34 mouse cellular contexts compared by ENCODE assay signal in the genomic region with DNA sequence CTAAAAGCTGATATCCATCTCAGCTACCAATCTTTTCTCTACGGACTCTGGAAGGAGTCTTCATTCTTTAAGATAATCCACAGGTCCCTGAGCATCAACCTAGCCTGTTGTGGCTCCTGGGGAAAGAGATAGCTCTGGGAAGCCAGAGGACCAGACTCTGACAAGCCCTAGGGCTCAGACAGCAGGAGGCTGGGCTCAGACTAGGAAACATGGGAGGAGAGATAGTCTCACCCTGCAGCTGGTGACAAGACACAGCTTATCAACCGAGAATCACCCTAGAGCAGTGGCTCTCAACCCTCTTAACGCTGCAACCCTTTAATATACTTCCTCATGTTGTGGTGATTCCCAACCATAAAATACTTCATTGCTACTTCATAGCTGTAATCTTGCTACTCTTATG. TPM values are rescaled to one million over a fixed set of nuclear protein-coding genes. Genes with fewer than 3 reads are reported as not detected.
A peak's percentile ranks its signal among the peaks of the same experiment; 100 is the strongest.
DNase-seq lines count a peak whose midpoint lies in the region; ATAC-seq lines count a peak whose summit lies in the region.
"Had no signal": no experiment of that assay in that cellular context is flagged by ENCODE, and none has a peak within 500 bp of the region (broad histone marks: within the 10 kb centered on the region; RNA-seq: fewer than 3 reads in every experiment).

No protein-coding gene starts in this region.

- 22% methylated on average over 3 of the region's 3 CpGs for WGBS in liver, embryonic 12.5 days (ENCODE audit: insufficient replicate concordance)
- 15% methylated on average over 3 of the region's 3 CpGs for WGBS in liver, embryonic 15.5 days (ENCODE audit: insufficient replicate concordance)

- H3K4me1 ChIP-seq in liver, embryonic 12.5 days = peaks cover 21% of the 10 kb centered on the region
- H3K4me1 ChIP-seq in liver, embryonic 15.5 days (replicated peaks) = peaks cover 24% of the 10 kb centered on the region
- H3K4me1 ChIP-seq: embryonic facial prominence, embryonic 12.5 days; embryonic facial prominence, embryonic 15.5 days; heart, embryonic 13.5 days had no signal

- peak; percentile 84 for DNase-seq in MEL-GATA-1-ER (ENCODE audit: extremely low read depth, low read depth)
- DNase-seq in right cerebral cortex, adult 18-20 months = no peak
- DNase-seq in gastrocnemius, postnatal 36 days = no peak
- no peak for DNase-seq in ovary, adult 18-20 months (ENCODE audit: low spot score)
- DNase-seq: adrenal gland, postnatal 10 days; adrenal gland, postnatal 36 days; cerebellum, adult 11 months; cerebellum, adult 2 months; cerebellum, adult 9-11 months; cerebellum, postnatal 25 days; forebrain, postnatal 0 days; gastrocnemius, postnatal 25 days; heart, adult 2 months; heart, postnatal 14 days; heart, postnatal 4 days had no signal

- peaks cover 12% of the 10 kb centered on the region; the same call in 1 of the 2 replicates for H3K27me3 ChIP-seq in liver, embryonic 12.5 days (replicated peaks)
- H3K27me3 ChIP-seq in liver, embryonic 15.5 days = peaks cover 11% of the 10 kb centered on the region
- H3K27me3 ChIP-seq: embryonic facial prominence, embryonic 12.5 days; embryonic facial prominence, embryonic 15.5 days; Patski had no signal

- H3K36me3 ChIP-seq in liver, embryonic 12.5 days = no peaks in the 10 kb centered on the region
- H3K36me3 ChIP-seq in liver, embryonic 15.5 days (replicated peaks) = no peaks in the 10 kb centered on the region
- H3K36me3 ChIP-seq: embryonic facial prominence, embryonic 12.5 days; embryonic facial prominence, embryonic 15.5 days; heart, embryonic 10.5 days; heart, embryonic 13.5 days had no signal

- no peak overlapping the region for H3K4me3 ChIP-seq in liver, embryonic 12.5 days
- no peak overlapping the region for H3K4me3 ChIP-seq in liver, embryonic 15.5 days (replicated peaks)
- H3K4me3 ChIP-seq: embryonic facial prominence, embryonic 12.5 days; embryonic facial prominence, embryonic 15.5 days; heart, adult 2 months; heart, embryonic 10.5 days; heart, embryonic 13.5 days had no signal

- H3K9ac ChIP-seq in liver, embryonic 12.5 days = 0 out of 2 replicates have a peak overlapping the region, but pooled peaks have one; percentile 9
- no peak overlapping the region for H3K9ac ChIP-seq in liver, embryonic 15.5 days
- H3K9ac ChIP-seq: embryonic facial prominence, embryonic 12.5 days; embryonic facial prominence, embryonic 15.5 days; forebrain, postnatal 0 days; heart, embryonic 13.5 days; hindbrain, embryonic 14.5 days had no signal

- intact Hi-C loops in gastrocnemius, postnatal 36 days (cut with DNase I) = no loop called here

- ATAC-seq in liver, embryonic 12.5 days = peak; percentile 72
- peak; percentile 66 for ATAC-seq in liver, embryonic 15.5 days (ENCODE audit: insufficient read depth)
- peak; percentile 84 for ATAC-seq in megakaryocyte-erythroid progenitor cell, adult 5-6 weeks (replicated peaks; ENCODE audit: low FRiP score, low TSS enrichment, poor library complexity, severe bottlenecking)
- ATAC-seq: CD4-positive, CD25-positive, alpha-beta regulatory T cell, adult 4 months; forebrain, embryonic 14.5 days; forebrain, postnatal 0 days; hindbrain, postnatal 0 days; Patski had no signal

- no peak overlapping the region for H3K27ac ChIP-seq in liver, embryonic 12.5 days
- H3K27ac ChIP-seq in liver, embryonic 15.5 days (replicated peaks) = no peak overlapping the region
- H3K27ac ChIP-seq: embryonic facial prominence, embryonic 12.5 days; embryonic facial prominence, embryonic 15.5 days; heart, adult 2 months; heart, embryonic 13.5 days; hindbrain, embryonic 14.5 days; hindbrain, postnatal 0 days had no signal

- no peaks in the 10 kb centered on the region for H3K9me3 ChIP-seq in liver, embryonic 12.5 days (replicated peaks)
- no peaks in the 10 kb centered on the region for H3K9me3 ChIP-seq in liver, embryonic 15.5 days (replicated peaks)
- H3K9me3 ChIP-seq: embryonic facial prominence, embryonic 12.5 days; embryonic facial prominence, embryonic 15.5 days; heart, embryonic 10.5 days had no signal

- no peak overlapping the region; the same call in 1 of the 2 replicates for H3K4me2 ChIP-seq in liver, embryonic 12.5 days
- no peak overlapping the region for H3K4me2 ChIP-seq in liver, embryonic 15.5 days
- H3K4me2 ChIP-seq: embryonic facial prominence, embryonic 12.5 days; embryonic facial prominence, embryonic 15.5 days; heart, embryonic 13.5 days; hindbrain, embryonic 14.5 days had no signal

RNA-seq across cellular contexts. Expression of a gene that starts 17.6 kb away (rescaled TPM):
- 0.19 and 0.37 TPM in 2 replicates for polyA plus RNA-seq in liver, embryonic 12.5 days (2016; fragmentation: Nextera tagmentation; extraction: Ambion mirVana)
- polyA plus RNA-seq in liver, embryonic 15.5 days (2015; fragmentation: Nextera tagmentation; extraction: Ambion mirVana) = 0.55 and 0.56 TPM in 2 replicates
- total RNA-seq in megakaryocyte-erythroid progenitor cell, adult 5-6 weeks (2014; fragmentation: Nextera tagmentation) = not detected in 2 replicates
- total RNA-seq in megakaryocyte-erythroid progenitor cell, adult 5-6 weeks (2017) = not detected in 2 replicates
- total RNA-seq in gastrocnemius, postnatal 36 days (2021) = not detected
- total RNA-seq: common myeloid progenitor, adult 5-6 weeks; gastrocnemius, adult 8-10 months; granulocyte monocyte progenitor cell, adult 5-6 weeks had no signal
- polyA plus RNA-seq: CD4-positive, CD25-positive, alpha-beta regulatory T cell, adult 4 months; cerebellum, adult 2 months; embryonic facial prominence, embryonic 12.5 days; forebrain, embryonic 11.5 days; forebrain, embryonic 14.5 days; forebrain, postnatal 0 days; heart, embryonic 13.5 days; heart, embryonic 16.5 days; hindbrain, embryonic 11.5 days; hindbrain, embryonic 14.5 days; hindbrain, postnatal 0 days; Patski had no signal

RNA-seq across cellular contexts. Expression of a gene that starts 24.3 kb away (rescaled TPM):
- 0.06 and 0.07 TPM in 2 replicates for polyA plus RNA-seq in liver, embryonic 12.5 days (2016; fragmentation: Nextera tagmentation; extraction: Ambion mirVana)
- polyA plus RNA-seq in liver, embryonic 15.5 days (2015; fragmentation: Nextera tagmentation; extraction: Ambion mirVana) = 0.18 and 0.30 TPM in 2 replicates
- total RNA-seq in megakaryocyte-erythroid progenitor cell, adult 5-6 weeks (2014; fragmentation: Nextera tagmentation) = 0.28 and 1.6 TPM in 2 replicates
- total RNA-seq in megakaryocyte-erythroid progenitor cell, adult 5-6 weeks (2017) = 0.15 and 0.28 TPM in 2 replicates
- under 1 TPM; 0.23 to 0.35 TPM for total RNA-seq in gastrocnemius, postnatal 36 days (2021)
- total RNA-seq: common myeloid progenitor, adult 5-6 weeks had no signal
- polyA plus RNA-seq: C2C12; CD4-positive, CD25-positive, alpha-beta regulatory T cell, adult 4 months had no signal

RNA-seq across cellular contexts. Expression of a gene that starts 49.1 kb away (rescaled TPM):
- 0.11 and 0.18 TPM in 2 replicates for polyA plus RNA-seq in liver, embryonic 12.5 days (2016; fragmentation: Nextera tagmentation; extraction: Ambion mirVana)
- 0.36 and 0.63 TPM in 2 replicates for polyA plus RNA-seq in liver, embryonic 15.5 days (2015; fragmentation: Nextera tagmentation; extraction: Ambion mirVana)
- not detected in 2 replicates for total RNA-seq in megakaryocyte-erythroid progenitor cell, adult 5-6 weeks (2014; fragmentation: Nextera tagmentation)
- not detected in 2 replicates for total RNA-seq in megakaryocyte-erythroid progenitor cell, adult 5-6 weeks (2017)
- total RNA-seq in gastrocnemius, postnatal 36 days (2021) = 10 to 100 TPM; 23.1 to 57.4 TPM
- total RNA-seq: common myeloid progenitor, adult 5-6 weeks; granulocyte monocyte progenitor cell, adult 5-6 weeks had no signal
- polyA plus RNA-seq: CD4-positive, CD25-positive, alpha-beta regulatory T cell, adult 4 months; forebrain, embryonic 11.5 days; heart, embryonic 10.5 days had no signal

Comparison
In these comparisons a context has a peak if more than half of its experiments do, and no peak if none do; other contexts are left out.
1. RNA of a gene that starts 49.1 kb away (total RNA-seq): 23.1 to 57.4 TPM in gastrocnemius, postnatal 36 days; not detected in megakaryocyte-erythroid progenitor cell, adult 5-6 weeks; every median in the first group is over 10 times any median in the second.
2. Peak in every context shown above with its lines, with median percentiles within 50 percentile points of each other: ATAC-seq.